9 mouse cellular contexts compared by ENCODE assay signal in genomic region chr5:44876946-44877345, GRCm38 (mm10).
DNase-seq lines count a peak whose midpoint lies in the region; ATAC-seq and TF ChIP-seq lines count a peak whose summit lies in the region.
"Had no signal": no experiment of that assay in that cellular context is flagged by ENCODE, and none has a peak within 500 bp of the region (broad histone marks: within the 10 kb centered on the region; RNA-seq: fewer than 3 reads in every experiment).

No protein-coding gene starts in this region.

- no peak for TF ChIP-seq POLR2A in cerebellum, adult 2 months (IDR thresholded peaks at IDR 0.05; ENCODE audit: borderline replicate concordance, insufficient read depth, low read length)

- ATAC-seq in kidney, embryonic 14.5 days (ENCODE audit: low FRiP score, low TSS enrichment) = no peak
- no peak for ATAC-seq in hindbrain, embryonic 11.5 days (ENCODE audit: low FRiP score)
- ATAC-seq in forebrain, embryonic 15.5 days (replicated peaks) = no peak

- no peaks in the 10 kb centered on the region for H3K4me1 ChIP-seq in kidney, embryonic 14.5 days (ENCODE audit: control insufficient read depth, insufficient read depth, low read length)
- no peaks in the 10 kb centered on the region for H3K4me1 ChIP-seq in cerebellum, adult 2 months (ENCODE audit: control insufficient read depth, insufficient read depth, low read length)
- no peaks in the 10 kb centered on the region for H3K4me1 ChIP-seq in hindbrain, embryonic 11.5 days (replicated peaks; ENCODE audit: control insufficient read depth, insufficient read depth, low read length)
- H3K4me1 ChIP-seq in forebrain, embryonic 15.5 days = no peaks in the 10 kb centered on the region

- no peak for TF ChIP-seq CTCF in cerebellum, adult 2 months (IDR thresholded peaks at IDR 0.05; ENCODE audit: borderline replicate concordance, insufficient read depth, low read depth, low read length)

- DNase-seq in kidney, postnatal 14 days = peak; percentile 3
- peak; percentile 15 to 46 for DNase-seq in cerebellum, adult 2 months
- peak; percentile 48 to 57 for DNase-seq in heart, postnatal 10 days
- peak; percentile 42 for DNase-seq in lung, postnatal 10 days
- DNase-seq in hindbrain, embryonic 11.5 days (ENCODE audit: low spot score) = no peak
- DNase-seq in yolk sac, embryonic 10.5 days (ENCODE audit: low spot score) = no peak

- H3K4me3 ChIP-seq in kidney, embryonic 14.5 days (ENCODE audit: low read length) = no peak overlapping the region
- no peak overlapping the region for H3K4me3 ChIP-seq in cerebellum, adult 2 months (replicated peaks; ENCODE audit: insufficient read depth, low read depth, low read length)
- H3K4me3 ChIP-seq in hindbrain, embryonic 11.5 days (ENCODE audit: low read depth, low read length) = no peak overlapping the region
- H3K4me3 ChIP-seq in forebrain, embryonic 15.5 days = no peak overlapping the region
- H3K4me3 ChIP-seq: limb, embryonic 15.5 days had no signal

- H3K4me2 ChIP-seq in kidney, embryonic 14.5 days (replicated peaks; ENCODE audit: low read depth, low read length) = no peak overlapping the region
- H3K4me2 ChIP-seq in hindbrain, embryonic 11.5 days (replicated peaks; ENCODE audit: low read depth, low read length) = no peak overlapping the region
- H3K4me2 ChIP-seq in forebrain, embryonic 15.5 days (replicated peaks) = no peak overlapping the region
- H3K4me2 ChIP-seq: limb, embryonic 15.5 days had no signal

- H3K9ac ChIP-seq in kidney, embryonic 14.5 days (ENCODE audit: low read depth, low read length) = no peak overlapping the region
- no peak overlapping the region for H3K9ac ChIP-seq in hindbrain, embryonic 11.5 days (ENCODE audit: low read depth, low read length)
- no peak overlapping the region for H3K9ac ChIP-seq in forebrain, embryonic 15.5 days (replicated peaks)
- H3K9ac ChIP-seq: limb, embryonic 15.5 days had no signal

- H3K27ac ChIP-seq in kidney, embryonic 14.5 days (ENCODE audit: low read depth, low read length) = no peak overlapping the region
- no peak overlapping the region for H3K27ac ChIP-seq in cerebellum, adult 2 months (ENCODE audit: insufficient read depth, low read length)
- H3K27ac ChIP-seq in hindbrain, embryonic 11.5 days (ENCODE audit: low read depth, low read length) = no peak overlapping the region
- no peak overlapping the region for H3K27ac ChIP-seq in forebrain, embryonic 15.5 days (replicated peaks)
- H3K27ac ChIP-seq: limb, embryonic 15.5 days had no signal

- H3K36me3 ChIP-seq in kidney, embryonic 14.5 days (ENCODE audit: control insufficient read depth, insufficient read depth, low read length) = no peaks in the 10 kb centered on the region
- no peaks in the 10 kb centered on the region for H3K36me3 ChIP-seq in hindbrain, embryonic 11.5 days (ENCODE audit: control insufficient read depth, insufficient read depth, low read length)
- no peaks in the 10 kb centered on the region for H3K36me3 ChIP-seq in forebrain, embryonic 15.5 days
- H3K36me3 ChIP-seq: limb, embryonic 15.5 days had no signal

- no peaks in the 10 kb centered on the region for H3K27me3 ChIP-seq in kidney, embryonic 14.5 days (ENCODE audit: control insufficient read depth, insufficient read depth, low read length)
- H3K27me3 ChIP-seq in cerebellum, adult 2 months (ENCODE audit: control insufficient read depth, insufficient read depth, low read length) = no peaks in the 10 kb centered on the region
- no peaks in the 10 kb centered on the region for H3K27me3 ChIP-seq in hindbrain, embryonic 11.5 days (ENCODE audit: control insufficient read depth, insufficient read depth, low read length)
- H3K27me3 ChIP-seq in forebrain, embryonic 15.5 days = no peaks in the 10 kb centered on the region
- H3K27me3 ChIP-seq: limb, embryonic 15.5 days had no signal

- intact Hi-C loops in heart, postnatal 10 days (cut with DNase I) = no loop called here

- 67% methylated on average over 3 of the region's 3 CpGs for WGBS in kidney, embryonic 14.5 days
- WGBS in cerebellum, adult 2 months = 19% methylated on average over 3 of the region's 3 CpGs
- 78% methylated on average over 3 of the region's 3 CpGs for WGBS in hindbrain, embryonic 11.5 days
- 71% methylated on average over 3 of the region's 3 CpGs for WGBS in forebrain, embryonic 15.5 days

- H3K9me3 ChIP-seq in kidney, embryonic 14.5 days (ENCODE audit: control insufficient read depth, low read length) = no peaks in the 10 kb centered on the region
- H3K9me3 ChIP-seq in hindbrain, embryonic 11.5 days (ENCODE audit: control insufficient read depth, low read length) = no peaks in the 10 kb centered on the region
- H3K9me3 ChIP-seq in forebrain, embryonic 15.5 days = no peaks in the 10 kb centered on the region
- H3K9me3 ChIP-seq: limb, embryonic 15.5 days had no signal

Comparison
In these comparisons a context has a peak if more than half of its experiments do, and no peak if none do; other contexts are left out.
1. DNase-seq: peak in kidney, postnatal 14 days (single experiment), cerebellum, adult 2 months (2 of 2), heart, postnatal 10 days (2 of 2) and lung, postnatal 10 days (single experiment); none in hindbrain, embryonic 11.5 days (single experiment) and yolk sac, embryonic 10.5 days (single experiment).